Mouse (Mus musculus) common myeloid progenitor, adult 5-6 weeks (primary cell): ENCODE measurements around the gene Card14. TPM values are rescaled to one million over a fixed set of nuclear protein-coding genes. Genes with fewer than 3 reads are reported as not detected.

Source experiments
- ATAC-seq: replicated peaks from 2 replicates; pipeline ENCODE4 v1.8.0; 2016; ENCODE audit warnings: low read depth, mild to moderate bottlenecking, moderate TSS enrichment, inconsistent platforms; ENCODE audit not compliant: poor library complexity, severe bottlenecking
- total RNA-seq: library from RNA; stranded (forward); fragments of 200-1000, 187-1606 nt; gene quantifications from 2 replicates; pipeline ENCODE4 v1.2.3, GENCODE M21; 2017

Gene Card14
- total RNA-seq, 1 experiment from 2014 or later = not detected

GRCm38 (mm10) chr11:119300246-119300935 lies 7.2 kb upstream of the Card14 start:
- peak; percentile 48 for ATAC-seq

GRCm38 (mm10) chr11:119300986-119301385 lies 6.6 kb upstream of the Card14 start:
- no peak for ATAC-seq

GRCm38 (mm10) chr11:119304904-119305712 lies 2.5 kb upstream of the Card14 start:
- ATAC-seq = peak; percentile 84

- no peak for ATAC-seq
Observed at GRCm38 (mm10) chr11:119306762-119307657, 558 bp upstream of the Card14 start.

- ATAC-seq = no peak
Observed at GRCm38 (mm10) chr11:119307916-119308315, 348 bp downstream of the Card14 start.

GRCm38 (mm10) chr11:119310621-119311020 lies 3.1 kb downstream of the Card14 start:
- ATAC-seq = no peak

GRCm38 (mm10) chr11:119314252-119314936 lies 6.8 kb downstream of the Card14 start:
- no peak for ATAC-seq

GRCm38 (mm10) chr11:119316720-119317119 lies 9.2 kb downstream of the Card14 start:
- ATAC-seq = no peak

- no peak for ATAC-seq
Observed at GRCm38 (mm10) chr11:119322521-119322920, 15.0 kb downstream of the Card14 start.

GRCm38 (mm10) chr11:119325068-119325467 lies 17.5 kb downstream of the Card14 start:
- no peak for ATAC-seq

- ATAC-seq = no peak
Observed at GRCm38 (mm10) chr11:119330592-119330991, 23.0 kb downstream of the Card14 start.

GRCm38 (mm10) chr11:119331970-119332369 lies 24.4 kb downstream of the Card14 start:
- 0 out of 2 replicates have a peak, but pooled peaks have one; percentile 15 for ATAC-seq

- no peak for ATAC-seq
Observed at GRCm38 (mm10) chr11:119338271-119339059, 30.9 kb downstream of the Card14 start.

- no peak for ATAC-seq
Observed at GRCm38 (mm10) chr11:119339179-119339578, 31.6 kb downstream of the Card14 start.

GRCm38 (mm10) chr11:119339637-119340036 lies 32.1 kb downstream of the Card14 start:
- peak; percentile 87 for ATAC-seq

GRCm38 (mm10) chr11:119344178-119344577 lies 36.6 kb downstream of the Card14 start:
- no peak for ATAC-seq

- ATAC-seq = peak; percentile 49
Observed at GRCm38 (mm10) chr11:119344865-119345264, 37.3 kb downstream of the Card14 start.

- ATAC-seq = peak; percentile 38
Observed at GRCm38 (mm10) chr11:119347125-119347524, 39.6 kb downstream of the Card14 start.

GRCm38 (mm10) chr11:119352113-119352512 lies 44.5 kb downstream of the Card14 start:
- ATAC-seq = peak; percentile 23
